Mouse (Mus musculus): ENCODE data around the gene Gsx2.

GRCm38 (mm10) chr5:75035475-75035874 is 39.9 kb upstream of the Gsx2 start:
- TF ChIP-seq GATA1 (IDR thresholded peaks at IDR 0.05; ENCODE audit: borderline replicate concordance, low read length) (no peak), FLI1 (IDR thresholded peaks at IDR 0.05; ENCODE audit: low read length) (no peak)

Measured in megakaryocyte, embryonic 14.5 days (primary cell).